Mouse (Mus musculus) midbrain, embryonic 10.5 days (tissue): ENCODE data around the gene Vipr2. TPM values are rescaled to one million over a fixed set of nuclear protein-coding genes. Genes with fewer than 3 reads are reported as not detected.

Experiments
- DNase-seq: peaks from one replicate; pipeline ENCODE4 v3.0.0-alpha.2; 2017; ENCODE audit warnings: low spot score
- H3K27ac ChIP-seq: fragments of 300-500 bp; sonication (generic); replicated peaks from 2 replicates; pipeline ENCODE4 v1.5.1; 2016; ENCODE audit warnings: mild to moderate bottlenecking
- H3K27me3 ChIP-seq: fragments of 300-500 bp; sonication (generic); 2 replicates; pipeline ENCODE4 v1.6.1; 2016; ENCODE audit warnings: low read depth, mild to moderate bottlenecking; ENCODE audit not compliant: poor library complexity, severe bottlenecking
- H3K36me3 ChIP-seq: fragments of 300-500 bp; sonication (generic); 2 replicates; pipeline ENCODE4 v1.6.1; 2016; ENCODE audit warnings: mild to moderate bottlenecking, moderate library complexity
- H3K4me1 ChIP-seq: fragments of 300-500 bp; sonication (generic); 2 replicates; pipeline ENCODE4 v1.6.1; 2016
- H3K4me3 ChIP-seq: fragments of 300-500 bp; sonication (generic); 2 replicates; pipeline ENCODE4 v1.5.1; 2016; ENCODE audit warnings: mild to moderate bottlenecking, moderate library complexity
- H3K9me3 ChIP-seq: fragments of 300-500 bp; sonication (generic); replicated peaks from 2 replicates; pipeline ENCODE4 v1.6.1; 2016; ENCODE audit warnings: mild to moderate bottlenecking
- WGBS: fragments of 180-500 bp; shearing (Covaris S2); methylation state at CpG from one replicate; pipeline ENCODE4 v1.1.7; 2016; 5-methylcytosine and 5-hydroxymethylcytosine counted together
- polyA plus RNA-seq: library from polyadenylated mRNA; unstranded; fragments of >200 nt; fragmentation: Nextera tagmentation; extraction: Ambion mirVana; gene quantifications from 2 replicates; pipeline ENCODE4 v1.2.1, GENCODE M21; 2016

Gene Vipr2
- 2.9 and 3.9 TPM in 2 replicates for polyA plus RNA-seq

DNA sequence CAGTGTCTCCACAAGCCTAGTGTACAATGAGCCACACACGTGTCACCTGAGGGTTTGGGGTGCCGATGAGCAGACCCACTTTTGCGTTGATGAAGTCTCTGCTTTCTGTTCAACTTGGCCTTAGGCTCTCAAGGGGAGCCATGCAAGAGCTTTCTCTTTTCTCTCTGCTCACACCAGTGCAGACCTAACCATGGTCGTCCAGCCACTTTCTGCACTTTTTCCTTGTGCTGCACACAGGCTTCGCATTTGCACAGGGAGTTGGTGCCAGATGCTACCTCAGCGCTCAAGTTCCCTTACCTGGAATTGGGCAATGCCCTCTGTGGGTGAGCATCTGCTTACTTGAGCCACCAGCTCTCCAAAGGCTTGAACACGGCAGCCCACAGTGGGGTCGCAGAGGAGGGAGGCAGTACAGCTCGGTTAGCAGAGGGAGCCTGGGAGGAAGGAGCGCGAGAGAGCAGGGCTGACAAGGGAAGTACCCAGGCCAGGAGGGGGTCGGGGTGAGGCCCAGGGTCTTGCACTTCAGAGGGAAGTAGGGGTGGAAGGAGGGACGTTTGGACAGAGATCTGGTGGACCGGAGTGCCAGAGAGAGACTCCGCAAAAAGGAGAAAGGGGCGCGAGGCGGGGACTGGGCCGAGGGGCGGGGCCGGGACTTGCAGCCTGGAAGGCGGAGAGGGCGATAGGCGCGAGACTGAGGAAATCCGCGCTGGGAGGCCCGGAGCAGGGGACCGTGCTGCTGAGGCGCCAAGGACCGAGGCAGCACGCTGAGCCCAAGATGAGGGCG, at the start of gene Vipr2:
Vipr2 (plus strand) TSS at position 653 of the 781 bp plus-strand sequence.
- 5% methylated on average over 33 of the region's 33 CpGs for WGBS
- Histone ChIP-seq H3K27me3 (peaks cover 40% of the 10 kb centered on the region), H3K4me3 (peak within 1 kb of the TSS; percentile 72), H3K27ac (peak within 1 kb of the TSS; percentile 88), H3K9me3 (no peaks in the 10 kb centered on the region), H3K36me3 (no peaks in the 10 kb centered on the region), H3K4me1 (peaks cover 17% of the 10 kb centered on the region)
- DNase-seq: peak; percentile 84

GRCm38 (mm10) chr12:116028095-116028494, 49.4 kb upstream of the Vipr2 start:
- no peak for DNase-seq
- 49% methylated on average over 2 of the region's 2 CpGs for WGBS

DNA sequence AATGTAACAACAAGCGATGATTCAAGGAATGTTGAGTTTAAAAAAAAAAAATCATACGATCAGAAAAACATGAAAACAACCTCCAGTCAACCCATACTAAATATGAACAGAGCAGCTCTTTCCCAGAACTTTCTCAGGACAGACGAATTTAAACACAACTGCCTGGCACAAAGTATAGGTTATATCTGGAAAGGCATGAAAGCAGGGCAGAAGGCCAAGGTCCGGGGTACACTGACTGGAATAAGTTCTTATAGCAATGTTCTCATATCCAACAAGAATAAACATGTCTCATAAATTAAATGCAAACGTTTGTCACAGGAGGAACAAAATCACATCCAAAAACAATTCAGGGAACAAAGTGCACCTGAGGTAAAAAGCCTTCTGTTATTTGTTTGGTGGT, 42.2 kb upstream of the Vipr2 start:
- no peak overlapping the region for H3K4me3 ChIP-seq
- H3K27ac ChIP-seq: no peak overlapping the region
- H3K36me3 ChIP-seq: no peaks in the 10 kb centered on the region
- H3K4me1 ChIP-seq: no peaks in the 10 kb centered on the region
- H3K9me3 ChIP-seq: peaks cover 6% of the 10 kb centered on the region; the same call in 1 of the 2 replicates
- no peaks in the 10 kb centered on the region for H3K27me3 ChIP-seq
- DNase-seq: no peak
- 75% methylated on average over 5 of the region's 5 CpGs for WGBS

More at GRCm38 (mm10) chr12:116028095-116028494, 49.4 kb upstream of the Vipr2 start:
- Histone ChIP-seq H3K9me3 (no peaks in the 10 kb centered on the region; the same call in 1 of the 2 replicates), H3K4me3 (no peak overlapping the region), H3K27me3 (no peaks in the 10 kb centered on the region), H3K36me3 (no peaks in the 10 kb centered on the region), H3K4me1 (no peaks in the 10 kb centered on the region), H3K27ac (no peak overlapping the region)

DNA sequence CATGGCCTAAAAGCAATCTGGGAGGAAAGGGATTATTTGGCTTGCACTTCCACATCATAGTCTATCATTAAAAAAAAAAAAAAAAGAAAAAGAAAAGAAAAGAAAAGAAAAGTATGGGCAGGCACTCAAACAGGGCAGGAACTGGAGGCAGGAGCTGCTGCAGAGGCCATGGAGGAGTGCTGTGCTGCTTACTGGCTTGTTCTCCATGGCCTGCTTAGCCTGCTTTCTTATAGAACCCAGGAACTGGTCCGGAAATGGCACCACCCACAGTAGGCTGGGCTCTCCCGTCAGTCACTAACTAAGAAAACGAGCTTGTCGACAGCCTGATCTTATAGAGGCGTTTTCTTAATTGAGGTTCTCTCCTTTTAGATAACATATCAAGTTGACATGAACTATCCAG, 32.7 kb upstream of the Vipr2 start:
- Histone ChIP-seq H3K27me3 (no peaks in the 10 kb centered on the region), H3K4me1 (peaks cover 15% of the 10 kb centered on the region), H3K4me3 (no peak overlapping the region), H3K27ac (no peak overlapping the region), H3K9me3 (0 out of 2 replicates have a peak, but pooled peaks cover 2% of the 10 kb centered on the region), H3K36me3 (peaks cover 7% of the 10 kb centered on the region)
- 83% methylated on average over 5 of the region's 5 CpGs for WGBS
- no peak for DNase-seq

DNA sequence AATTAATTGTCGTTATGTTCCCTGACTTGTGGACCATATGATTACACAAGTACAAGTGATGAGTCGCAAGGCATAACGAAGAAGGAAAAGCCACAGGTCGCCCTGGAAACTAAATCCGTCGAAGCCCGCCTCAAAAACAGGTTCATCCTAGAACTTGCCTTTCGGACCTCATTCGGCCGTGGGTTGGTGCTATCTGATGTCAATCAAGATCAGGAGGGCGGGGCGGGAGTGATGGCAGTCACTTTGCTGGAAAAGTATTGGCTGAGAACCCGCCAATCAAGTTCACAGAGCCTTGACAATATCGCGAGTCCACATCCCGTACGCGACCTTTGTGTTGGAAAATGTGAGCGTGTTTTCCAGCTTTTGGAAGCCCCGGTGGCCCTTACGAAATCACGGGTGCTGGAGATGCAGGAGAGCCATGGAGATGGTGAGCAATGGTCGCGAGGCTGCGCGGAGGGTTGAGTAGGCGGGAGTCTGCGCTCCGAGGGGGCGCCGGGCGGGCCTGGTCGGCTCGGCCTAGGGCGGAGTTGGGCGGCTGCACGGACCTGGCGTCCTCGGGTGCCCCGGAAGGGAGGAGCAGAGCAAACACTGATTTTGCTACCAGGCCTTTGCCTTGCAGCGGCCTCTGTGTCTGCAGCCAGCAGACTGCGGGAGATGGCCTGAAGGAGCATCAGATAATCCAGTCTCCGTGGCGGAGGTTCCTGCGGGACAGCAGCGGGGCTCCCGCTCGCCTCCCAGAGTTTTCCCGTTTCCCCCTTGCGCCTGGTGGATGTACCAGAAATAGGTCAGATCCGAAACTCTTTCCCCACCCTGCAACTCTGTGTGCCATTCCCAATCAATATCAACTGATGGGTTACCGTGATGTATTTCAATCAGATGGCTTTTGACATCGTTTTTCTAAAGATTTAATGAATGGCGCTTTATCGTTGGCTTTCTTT, 29.8 kb upstream of the Vipr2 start, which contains the start of gene Zfp386:
Zfp386 (plus strand) TSS at position 285 of the 938 bp plus-strand sequence.
- Histone ChIP-seq H3K4me3 (peak within 1 kb of the TSS; percentile 87), H3K36me3 (peaks cover 36% of the 10 kb centered on the region), H3K27me3 (no peaks in the 10 kb centered on the region), H3K4me1 (peaks cover 15% of the 10 kb centered on the region), H3K27ac (peak within 1 kb of the TSS; percentile 99), H3K9me3 (peaks cover 14% of the 10 kb centered on the region; the same call in 1 of the 2 replicates)
- WGBS: 2% methylated on average over 55 of the region's 55 CpGs
- peak; percentile 98 for DNase-seq

- WGBS: 79% methylated on average over 7 of the region's 7 CpGs
- peak overlapping the region; percentile 99 for H3K27ac ChIP-seq
- peaks cover 47% of the 10 kb centered on the region for H3K36me3 ChIP-seq
- no peaks in the 10 kb centered on the region for H3K27me3 ChIP-seq
- H3K4me3 ChIP-seq: peak overlapping the region; percentile 87
- peaks cover 15% of the 10 kb centered on the region for H3K4me1 ChIP-seq
- H3K9me3 ChIP-seq: peaks cover 19% of the 10 kb centered on the region; the same call in 1 of the 2 replicates
- DNase-seq: no peak
These were observed 28.8 kb upstream of the Vipr2 start for GRCm38 (mm10) chr12:116048766-116049165.

GRCm38 (mm10) chr12:116049236-116049635, 28.3 kb upstream of the Vipr2 start:
- WGBS: 91% methylated on average over 3 of the region's 3 CpGs
- Histone ChIP-seq H3K27ac (peak overlapping the region; percentile 68; the same call in 1 of the 2 replicates), H3K36me3 (peaks cover 52% of the 10 kb centered on the region), H3K4me1 (peaks cover 15% of the 10 kb centered on the region), H3K9me3 (peaks cover 19% of the 10 kb centered on the region; the same call in 1 of the 2 replicates), H3K4me3 (peak overlapping the region; percentile 87), H3K27me3 (no peaks in the 10 kb centered on the region)
- no peak for DNase-seq

DNA sequence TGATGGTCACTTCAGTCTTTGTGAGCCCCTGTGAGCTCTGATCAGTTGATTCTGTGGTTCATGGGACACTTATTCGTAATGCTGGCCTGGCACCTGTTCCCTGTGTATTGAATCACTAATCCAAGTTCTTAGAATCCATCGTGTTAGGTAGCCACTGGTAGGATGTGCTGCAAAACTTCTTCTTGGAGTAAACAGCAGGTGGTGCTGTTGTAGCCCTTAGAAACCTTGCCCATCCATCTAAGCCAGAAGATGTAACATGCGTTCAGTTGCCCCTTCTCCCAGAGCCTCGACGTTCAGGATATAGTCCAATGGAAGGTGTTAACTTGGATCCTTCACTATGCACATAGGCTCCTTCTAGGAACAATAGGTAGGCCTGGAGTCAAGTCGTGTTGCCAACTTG, 27.8 kb upstream of the Vipr2 start:
- Histone ChIP-seq H3K27me3 (no peaks in the 10 kb centered on the region), H3K36me3 (peaks cover 56% of the 10 kb centered on the region), H3K9me3 (peaks cover 19% of the 10 kb centered on the region; the same call in 1 of the 2 replicates), H3K4me1 (peaks cover 15% of the 10 kb centered on the region), H3K27ac (no peak overlapping the region), H3K4me3 (peak overlapping the region; percentile 87; the same call in 1 of the 2 replicates)
- 90% methylated on average over 6 of the region's 6 CpGs for WGBS
- DNase-seq: no peak

DNA sequence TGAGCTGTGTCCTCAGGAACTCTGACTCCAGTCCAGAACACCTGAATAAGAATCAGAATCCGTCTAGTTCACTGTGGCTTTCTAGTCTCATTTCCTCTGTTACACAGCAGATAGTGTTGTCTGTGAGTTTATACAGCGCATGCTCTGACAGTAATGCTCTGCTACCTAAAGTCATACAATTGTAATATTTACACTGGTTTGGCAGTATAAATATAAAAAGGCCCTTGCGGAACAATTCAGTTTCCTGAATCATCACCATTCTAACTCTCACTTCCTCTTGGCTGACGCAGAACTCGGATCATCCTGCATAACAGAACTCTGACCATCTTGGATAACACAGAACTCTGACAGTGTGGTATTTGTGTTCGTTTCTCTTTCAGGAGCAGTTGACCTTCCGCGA, 23.2 kb upstream of the Vipr2 start:
- Histone ChIP-seq H3K9me3 (peaks cover 62% of the 10 kb centered on the region), H3K27me3 (no peaks in the 10 kb centered on the region), H3K27ac (no peak overlapping the region), H3K4me1 (peaks cover 5% of the 10 kb centered on the region), H3K36me3 (peaks cover 100% of the 10 kb centered on the region), H3K4me3 (no peak overlapping the region)
- no peak for DNase-seq
- 97% methylated on average over 8 of the region's 8 CpGs for WGBS

GRCm38 (mm10) chr12:116056112-116056511, 21.4 kb upstream of the Vipr2 start:
- DNase-seq: no peak
- no peak overlapping the region for H3K4me3 ChIP-seq
- no peaks in the 10 kb centered on the region for H3K27me3 ChIP-seq
- H3K9me3 ChIP-seq: peaks cover 70% of the 10 kb centered on the region
- H3K36me3 ChIP-seq: peaks cover 100% of the 10 kb centered on the region
- no peaks in the 10 kb centered on the region for H3K4me1 ChIP-seq
- 96% methylated on average over 3 of the region's 3 CpGs for WGBS
- H3K27ac ChIP-seq: no peak overlapping the region

DNA sequence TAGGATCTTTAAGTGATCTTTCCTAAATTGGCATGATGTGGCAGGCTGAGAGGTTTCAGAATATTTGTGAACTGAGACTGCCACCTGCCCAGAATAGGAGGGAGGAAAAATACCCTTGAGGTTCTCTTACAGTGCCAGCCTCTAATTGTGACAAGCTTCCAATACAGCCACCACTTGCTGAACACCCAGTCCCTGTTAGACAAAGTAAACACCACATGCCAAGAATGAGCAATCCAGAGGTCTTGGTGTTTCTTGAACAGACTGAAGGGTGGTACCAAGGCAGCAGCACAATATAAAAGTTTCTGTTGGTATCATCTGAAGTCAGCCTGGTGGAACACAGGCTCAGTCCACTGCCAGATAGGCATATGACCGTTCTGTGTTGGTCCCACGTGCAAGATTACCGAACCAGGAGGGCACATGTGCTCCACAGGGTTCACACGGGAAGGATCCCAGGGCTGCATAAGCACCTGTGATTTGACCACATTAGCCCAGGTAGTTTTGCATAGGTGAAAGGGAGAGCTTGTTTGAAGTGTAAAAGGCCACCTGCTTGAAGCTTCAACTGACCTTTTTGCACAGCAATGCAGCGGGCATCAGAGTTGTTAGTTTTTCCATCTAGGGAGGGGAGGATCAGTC, 15.8 kb upstream of the Vipr2 start:
- WGBS: 89% methylated on average over 5 of the region's 5 CpGs
- Histone ChIP-seq H3K4me1 (no peaks in the 10 kb centered on the region), H3K36me3 (peaks cover 59% of the 10 kb centered on the region), H3K4me3 (no peak overlapping the region), H3K27me3 (no peaks in the 10 kb centered on the region), H3K9me3 (peaks cover 64% of the 10 kb centered on the region), H3K27ac (no peak overlapping the region)
- DNase-seq: no peak

DNA sequence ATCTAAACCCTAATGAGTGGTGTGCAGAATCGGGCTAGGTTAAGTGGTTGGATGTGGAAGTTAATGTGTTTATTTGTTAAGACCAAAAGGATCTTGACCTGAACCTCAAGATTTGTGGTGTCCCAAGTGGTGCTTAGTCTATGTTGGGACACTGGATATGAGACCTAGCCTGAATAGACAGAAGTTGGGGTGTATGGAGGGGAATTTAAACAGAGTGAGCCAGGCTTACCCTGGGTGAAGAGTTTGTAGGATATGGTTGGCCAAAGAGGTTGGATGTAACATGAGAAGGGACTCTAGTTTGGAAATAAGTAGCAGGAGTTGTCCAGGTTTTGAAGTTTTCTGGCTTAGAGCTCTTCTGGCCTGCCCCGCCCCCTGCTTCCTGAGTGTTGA, 15.3 kb upstream of the Vipr2 start:
- Histone ChIP-seq H3K27me3 (no peaks in the 10 kb centered on the region), H3K4me3 (no peak overlapping the region), H3K9me3 (peaks cover 59% of the 10 kb centered on the region), H3K4me1 (no peaks in the 10 kb centered on the region), H3K27ac (no peak overlapping the region), H3K36me3 (peaks cover 54% of the 10 kb centered on the region)
- DNase-seq: no peak
- WGBS: 91% methylated on average over 2 of the region's 2 CpGs
